Mouse (Mus musculus): ENCODE results near the gene Ago4. TPM values are rescaled to one million over a fixed set of nuclear protein-coding genes. Genes with fewer than 3 reads are reported as not detected.

Ago4 gene
- polyA plus RNA-seq, 1 experiment from 2014 or later, result 9.1 TPM

DNA sequence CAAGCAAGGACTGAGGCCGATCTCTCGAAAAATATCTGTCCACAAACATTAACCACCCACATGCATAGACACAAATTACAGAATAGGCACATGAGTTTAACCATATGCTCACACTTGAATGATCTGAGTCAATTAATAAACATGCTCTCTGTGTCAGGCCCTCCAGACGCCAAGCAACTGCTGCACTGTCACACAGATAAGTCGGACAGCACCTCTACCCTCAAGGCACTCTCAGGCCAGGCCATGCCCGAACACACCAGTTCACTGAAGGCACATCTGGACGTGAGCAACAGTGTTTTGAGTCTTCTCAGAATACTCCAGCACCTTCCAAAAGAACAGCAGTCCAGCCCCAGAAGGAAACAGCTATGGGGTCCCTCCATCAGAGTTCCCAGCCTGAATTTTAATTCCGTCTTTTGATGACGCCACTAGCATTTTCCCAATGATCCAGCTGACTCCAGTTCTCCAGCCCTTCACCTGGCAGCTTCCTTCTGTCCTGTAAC is 67.0 kb downstream of the Ago4 start:
- Histone ChIP-seq H3K4me1 (replicated peaks) (peaks cover 65% of the 10 kb centered on the region), H3K27me3 (no peaks in the 10 kb centered on the region), H3K9me3 (no peaks in the 10 kb centered on the region), H3K9ac (peak overlapping the region; percentile 99), H3K36me3 (peaks cover 3% of the 10 kb centered on the region; the same call in 1 of the 2 replicates), H3K4me2 (peak overlapping the region; percentile 68), H3K4me3 (peak overlapping the region; percentile 98), H3K27ac (replicated peaks) (peak overlapping the region; percentile 99)
- no peak for ATAC-seq (ENCODE audit: low read depth)
- 12% methylated on average over 8 of the region's 8 CpGs for WGBS

DNA sequence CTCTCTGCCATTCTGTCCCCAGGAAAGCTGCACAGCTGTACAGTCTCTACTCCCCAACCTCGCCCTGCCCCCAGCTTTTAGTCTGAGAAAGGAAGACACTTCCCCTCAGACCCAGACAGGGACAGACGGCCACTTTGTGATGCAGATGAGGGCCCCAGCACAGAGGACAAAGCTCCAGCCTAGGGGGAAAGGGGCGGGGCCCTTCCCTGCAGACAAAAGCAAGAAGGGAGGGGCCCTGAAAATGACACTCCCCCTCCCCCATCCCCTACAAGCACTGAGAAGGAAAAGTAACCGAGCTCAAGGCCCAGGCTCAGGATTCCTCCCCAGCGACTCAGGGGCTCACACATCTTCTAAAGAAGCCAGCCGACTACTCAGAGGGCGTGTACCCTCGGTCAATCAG is 67.4 kb downstream of the Ago4 start:
- peak; percentile 55 for ATAC-seq (ENCODE audit: low read depth)

DNA sequence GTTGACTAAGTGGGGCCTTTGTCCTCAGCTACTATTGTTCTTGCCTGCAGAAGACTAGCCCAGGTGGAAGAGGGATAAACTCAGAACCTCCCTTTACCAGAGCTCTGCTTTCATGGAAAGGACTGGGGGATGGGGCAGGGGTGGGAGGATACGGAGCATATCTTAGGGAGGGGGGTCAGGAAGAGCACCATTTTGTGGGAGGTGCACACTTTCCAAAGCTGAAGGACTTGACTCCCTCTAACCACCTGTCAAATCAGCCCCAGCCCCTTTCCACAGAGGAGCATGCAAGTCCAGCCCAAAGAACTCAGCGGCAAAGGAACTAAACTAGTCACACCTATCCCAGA is 68.4 kb downstream of the Ago4 start:
- peak overlapping the region; percentile 99 for H3K9ac ChIP-seq
- ATAC-seq (ENCODE audit: low read depth), result no peak
- H3K36me3 ChIP-seq, result peaks cover 14% of the 10 kb centered on the region
- peak overlapping the region; percentile 68 for H3K4me2 ChIP-seq
- H3K9me3 ChIP-seq, result no peaks in the 10 kb centered on the region
- no peaks in the 10 kb centered on the region for H3K27me3 ChIP-seq
- H3K27ac ChIP-seq (replicated peaks), result peak overlapping the region; percentile 99
- peaks cover 65% of the 10 kb centered on the region for H3K4me1 ChIP-seq (replicated peaks)
- WGBS, result 3% methylated on average over 2 of the region's 2 CpGs
- peak overlapping the region; percentile 98 for H3K4me3 ChIP-seq

More for the DNA sequence above, 67.4 kb downstream of the Ago4 start:
- Histone ChIP-seq H3K4me3 (peak overlapping the region; percentile 98), H3K27me3 (no peaks in the 10 kb centered on the region), H3K9ac (peak overlapping the region; percentile 99), H3K4me2 (peak overlapping the region; percentile 68), H3K9me3 (no peaks in the 10 kb centered on the region), H3K4me1 (replicated peaks) (peaks cover 65% of the 10 kb centered on the region), H3K27ac (replicated peaks) (peak overlapping the region; percentile 99), H3K36me3 (peaks cover 6% of the 10 kb centered on the region; the same call in 1 of the 2 replicates)
- 0% methylated on average over 8 of the region's 8 CpGs for WGBS

DNA sequence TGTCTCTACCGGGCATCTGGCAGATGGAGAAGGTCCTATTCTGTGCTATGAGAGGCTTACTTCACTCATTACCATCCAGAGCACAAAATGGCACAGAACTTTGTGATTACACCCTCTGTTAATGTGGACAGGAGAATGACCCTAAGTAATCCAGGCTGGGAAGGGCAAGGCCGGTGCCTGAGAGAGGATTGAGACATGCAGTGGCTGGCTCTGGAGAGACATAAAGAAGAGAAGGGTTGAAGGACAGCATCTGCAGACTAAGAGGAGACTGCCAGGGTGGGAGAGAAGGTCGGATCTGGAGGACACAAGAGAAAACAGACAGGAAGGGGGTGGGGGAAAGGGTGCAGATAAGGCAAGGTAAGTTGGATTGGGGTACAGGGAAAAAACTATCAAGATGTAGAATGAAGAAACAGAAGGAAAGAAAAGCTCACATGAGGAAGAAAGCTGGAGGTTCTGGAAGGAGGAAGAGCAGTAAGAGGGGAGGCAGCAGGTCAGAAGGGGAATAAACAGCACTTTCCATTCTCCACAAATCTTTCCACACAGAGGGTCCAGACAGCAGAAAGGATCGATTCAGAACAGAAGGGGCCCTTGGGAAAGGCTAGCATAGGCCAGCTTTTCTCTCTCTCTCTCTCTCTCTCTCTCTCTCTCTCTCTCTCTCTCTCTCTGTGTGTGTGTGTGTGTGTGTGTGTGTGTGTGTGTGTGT is 68.9 kb downstream of the Ago4 start:
- H3K4me1 ChIP-seq (replicated peaks), result peaks cover 65% of the 10 kb centered on the region

DNA sequence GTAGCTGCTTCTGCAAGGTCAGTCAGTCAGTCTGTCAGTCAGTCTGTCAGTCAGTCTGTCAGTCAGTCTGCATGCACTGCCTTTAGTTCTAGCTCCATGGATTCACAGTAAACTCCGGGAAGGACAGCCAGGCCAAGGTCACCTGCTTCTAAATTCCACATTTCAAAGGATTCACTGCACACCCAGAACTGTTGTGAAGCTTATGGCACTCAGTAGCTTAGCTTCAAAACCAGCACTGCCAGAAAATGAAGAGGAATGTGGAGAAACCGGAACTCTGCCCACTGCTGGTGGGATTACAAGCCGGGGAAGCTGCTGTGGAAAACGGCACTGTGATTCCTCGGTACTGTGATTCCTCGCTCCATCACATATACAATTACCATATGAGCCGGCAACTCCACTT is 77.8 kb downstream of the Ago4 start:
- no peak overlapping the region for H3K4me3 ChIP-seq
- H3K9ac ChIP-seq, result no peak overlapping the region
- no peak overlapping the region for H3K4me2 ChIP-seq
- no peak for ATAC-seq (ENCODE audit: low read depth)
- 94% methylated on average over 7 of the region's 7 CpGs for WGBS
- no peak overlapping the region for H3K27ac ChIP-seq (replicated peaks)
- no peaks in the 10 kb centered on the region for H3K9me3 ChIP-seq
- no peaks in the 10 kb centered on the region for H3K4me1 ChIP-seq (replicated peaks)
- no peaks in the 10 kb centered on the region for H3K27me3 ChIP-seq
- H3K36me3 ChIP-seq, result peaks cover 98% of the 10 kb centered on the region

More for the DNA sequence above, 68.9 kb downstream of the Ago4 start:
- H3K27me3 ChIP-seq, result no peaks in the 10 kb centered on the region
- 9% methylated on average over 4 of the region's 4 CpGs for WGBS
- H3K27ac ChIP-seq (replicated peaks), result peak overlapping the region; percentile 99
- H3K4me3 ChIP-seq, result peak overlapping the region; percentile 98
- peaks cover 19% of the 10 kb centered on the region for H3K36me3 ChIP-seq
- peak overlapping the region; percentile 68 for H3K4me2 ChIP-seq
- no peaks in the 10 kb centered on the region for H3K9me3 ChIP-seq
- H3K9ac ChIP-seq, result peak overlapping the region; percentile 99
- ATAC-seq (ENCODE audit: low read depth), result no peak

DNA sequence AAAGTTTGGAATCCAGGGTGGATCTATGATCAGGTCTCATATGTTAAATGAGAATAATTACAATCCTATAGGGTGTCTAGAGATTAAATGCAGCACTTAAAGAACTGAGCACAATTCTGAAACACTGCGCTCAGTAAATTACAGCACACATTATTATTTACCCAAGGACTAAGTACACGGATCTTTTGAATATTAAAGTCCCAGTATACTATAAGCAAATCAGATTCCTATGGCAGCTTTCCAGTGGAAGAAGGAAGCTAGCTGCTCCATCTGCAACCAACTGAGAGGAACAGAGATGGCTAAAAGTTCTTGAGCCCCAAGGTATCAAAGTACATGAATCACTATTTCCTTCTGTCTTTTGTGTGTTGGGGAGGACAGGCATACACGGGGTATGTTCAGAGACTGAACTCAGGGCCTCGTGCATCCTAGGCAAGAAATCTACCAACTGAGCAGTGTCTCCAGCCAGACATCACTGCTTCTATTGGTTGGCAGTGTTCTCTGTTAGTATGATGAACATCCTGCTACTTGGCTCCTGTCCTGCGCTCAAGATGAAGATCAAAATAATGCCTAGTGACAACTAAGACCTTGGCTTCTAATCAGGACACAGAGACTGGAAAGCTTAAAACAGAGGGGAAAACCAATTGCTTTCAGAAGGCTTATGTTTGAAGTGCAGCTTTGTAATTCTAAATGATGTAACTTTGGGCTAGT is 78.6 kb downstream of the Ago4 start:
- H3K4me3 ChIP-seq, result no peak overlapping the region
- no peak overlapping the region for H3K27ac ChIP-seq (replicated peaks)
- H3K9ac ChIP-seq, result no peak overlapping the region
- no peaks in the 10 kb centered on the region for H3K27me3 ChIP-seq
- H3K4me2 ChIP-seq, result no peak overlapping the region
- no peaks in the 10 kb centered on the region for H3K4me1 ChIP-seq (replicated peaks)
- peaks cover 98% of the 10 kb centered on the region for H3K36me3 ChIP-seq
- WGBS, result 95% methylated on average over 5 of the region's 5 CpGs
- ATAC-seq (ENCODE audit: low read depth), result no peak
- no peaks in the 10 kb centered on the region for H3K9me3 ChIP-seq

DNA sequence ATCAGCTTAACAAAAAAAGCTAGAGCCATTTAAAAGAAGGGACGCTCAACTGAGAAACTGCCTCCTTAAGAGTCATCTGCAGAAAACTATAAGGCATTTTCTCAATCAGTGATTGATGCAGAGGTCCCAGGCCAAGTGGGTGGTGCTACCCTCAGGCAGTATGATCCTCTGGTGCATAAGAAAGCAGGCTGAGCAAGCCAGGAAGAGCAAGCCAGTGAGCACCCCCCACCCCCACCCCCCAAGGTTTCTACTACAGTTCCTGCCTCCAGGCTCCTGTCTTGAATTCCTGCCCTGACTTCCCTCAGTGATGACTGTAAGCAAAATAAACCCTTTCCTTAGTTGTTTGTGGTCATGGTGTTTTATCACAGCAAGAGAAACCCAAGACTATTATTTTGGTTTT is 83.0 kb downstream of the Ago4 start:
- no peak overlapping the region for H3K27ac ChIP-seq (replicated peaks)
- H3K9me3 ChIP-seq, result no peaks in the 10 kb centered on the region
- H3K4me2 ChIP-seq, result no peak overlapping the region
- no peak for ATAC-seq (ENCODE audit: low read depth)
- H3K4me1 ChIP-seq (replicated peaks), result no peaks in the 10 kb centered on the region
- H3K36me3 ChIP-seq, result peaks cover 92% of the 10 kb centered on the region
- no peaks in the 10 kb centered on the region for H3K27me3 ChIP-seq
- no peak overlapping the region for H3K4me3 ChIP-seq
- 82% methylated on average over 1 of the region's 1 CpGs for WGBS
- no peak overlapping the region for H3K9ac ChIP-seq

DNA sequence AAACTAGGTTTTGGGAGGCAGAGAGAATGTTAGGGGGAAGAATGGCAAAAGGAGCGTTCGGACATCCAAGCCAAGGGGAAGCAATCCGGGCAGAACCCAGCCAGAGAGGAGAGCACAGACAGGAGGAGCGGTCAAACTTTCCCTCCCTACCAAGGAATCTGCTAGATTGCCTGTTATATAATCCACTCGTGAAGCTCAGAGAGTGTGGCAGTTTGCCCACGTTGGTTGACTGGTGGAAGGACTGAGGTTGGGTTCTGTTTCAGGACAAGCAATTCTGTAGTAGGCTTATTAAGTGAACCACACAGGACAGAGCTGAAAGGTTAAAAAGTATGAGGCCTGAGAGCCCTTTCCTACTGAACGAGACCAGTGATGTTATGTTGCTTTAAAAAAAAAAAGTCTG is 86.1 kb downstream of the Ago4 start:
- Histone ChIP-seq H3K4me2 (no peak overlapping the region), H3K9ac (no peak overlapping the region), H3K27ac (replicated peaks) (no peak overlapping the region), H3K4me1 (replicated peaks) (no peaks in the 10 kb centered on the region), H3K4me3 (no peak overlapping the region), H3K27me3 (no peaks in the 10 kb centered on the region), H3K9me3 (no peaks in the 10 kb centered on the region), H3K36me3 (peaks cover 87% of the 10 kb centered on the region)
- 88% methylated on average over 7 of the region's 7 CpGs for WGBS
- ATAC-seq (ENCODE audit: low read depth), result no peak

DNA sequence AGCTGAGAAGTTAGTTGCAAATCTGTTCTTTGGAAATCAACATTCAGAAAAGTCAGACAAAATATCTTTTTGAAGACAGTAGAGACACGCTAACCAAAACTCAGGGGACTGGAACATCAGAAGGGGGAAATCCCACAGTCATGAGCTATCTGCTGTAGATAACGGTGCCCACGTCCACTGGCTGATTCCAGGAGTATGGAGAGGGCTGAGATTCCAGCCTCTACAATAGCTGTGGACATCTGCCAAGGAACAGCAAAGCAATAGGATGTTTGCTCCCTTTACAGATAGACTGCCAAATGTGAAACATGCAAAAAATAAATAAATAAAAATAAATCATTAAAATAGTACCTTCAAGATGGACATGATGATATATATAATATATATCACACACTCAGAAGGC is 88.7 kb downstream of the Ago4 start:
- no peak for ATAC-seq (ENCODE audit: low read depth)
- no peak overlapping the region for H3K4me2 ChIP-seq
- no peaks in the 10 kb centered on the region for H3K27me3 ChIP-seq
- H3K4me3 ChIP-seq, result no peak overlapping the region
- WGBS, result 95% methylated on average over 3 of the region's 3 CpGs
- no peaks in the 10 kb centered on the region for H3K4me1 ChIP-seq (replicated peaks)
- H3K9ac ChIP-seq, result no peak overlapping the region
- no peak overlapping the region for H3K27ac ChIP-seq (replicated peaks)
- H3K36me3 ChIP-seq, result peaks cover 88% of the 10 kb centered on the region
- no peaks in the 10 kb centered on the region for H3K9me3 ChIP-seq

Small RNA genes lying within 50 kb of the gene (microRNA-seq; reads per million reads assigned to microRNA genes)
- gene Mir7119, result 0.44 reads per million

Other genes starting within 250 kb of the Ago4 start
- gene Col8a2, start 246.7 kb downstream of the Ago4 start, polyA plus RNA-seq (2015; fragmentation: Nextera tagmentation; extraction: Ambion mirVana), result 7.4 and 9.5 TPM in 2 replicates
- 69.5 and 69.6 TPM in 2 replicates for gene Adprhl2, start 211.8 kb downstream of the Ago4 start, polyA plus RNA-seq (2015; fragmentation: Nextera tagmentation; extraction: Ambion mirVana)
- 6.6 and 6.7 TPM in 2 replicates for gene Tekt2, start 207.8 kb downstream of the Ago4 start, polyA plus RNA-seq (2015; fragmentation: Nextera tagmentation; extraction: Ambion mirVana)
- gene Ago3, start 103.9 kb downstream of the Ago4 start, polyA plus RNA-seq (2015; fragmentation: Nextera tagmentation; extraction: Ambion mirVana), result 16.5 and 17.4 TPM in 2 replicates
- 11.5 and 12.1 TPM in 2 replicates for gene Ago1, start 64.9 kb downstream of the Ago4 start, polyA plus RNA-seq (2015; fragmentation: Nextera tagmentation; extraction: Ambion mirVana)
- 6.5 and 8.6 TPM in 2 replicates for gene Clspn, start 23.5 kb upstream of the Ago4 start, polyA plus RNA-seq (2015; fragmentation: Nextera tagmentation; extraction: Ambion mirVana)
- 7.2 and 7.6 TPM in 2 replicates for gene 5730409E04Rik, start 76.3 kb upstream of the Ago4 start, polyA plus RNA-seq (2015; fragmentation: Nextera tagmentation; extraction: Ambion mirVana)
- gene Psmb2, start 144.2 kb upstream of the Ago4 start, polyA plus RNA-seq (2015; fragmentation: Nextera tagmentation; extraction: Ambion mirVana), result 464 and 490 TPM in 2 replicates
- gene Tfap2e, start 202.8 kb upstream of the Ago4 start, polyA plus RNA-seq (2015; fragmentation: Nextera tagmentation; extraction: Ambion mirVana), result 0.18 TPM in 1 of 2 replicates, not detected in the other
- 85.3 and 86.7 TPM in 2 replicates for gene Ncdn, start 220.0 kb upstream of the Ago4 start, polyA plus RNA-seq (2015; fragmentation: Nextera tagmentation; extraction: Ambion mirVana)
- gene AU040320, start 220.1 kb upstream of the Ago4 start, polyA plus RNA-seq (2015; fragmentation: Nextera tagmentation; extraction: Ambion mirVana), result 38.3 and 41.3 TPM in 2 replicates

All from neural tube, embryonic 13.5 days (tissue).